Mouse (Mus musculus) lung, postnatal 0 days (tissue): Measurements from ENCODE around the gene Cep152.

Source experiments
- CTCF ChIP-seq: IDR thresholded peaks from 2 replicates; pipeline ENCODE4 v1.5.1; 2016; ENCODE audit warnings: antibody characterized with exemption, mild to moderate bottlenecking
- EP300 ChIP-seq: IDR thresholded peaks from 2 replicates; pipeline ENCODE4 v1.6.1; 2016; ENCODE audit warnings: antibody characterized with exemption, mild to moderate bottlenecking, control low read depth

DNA sequence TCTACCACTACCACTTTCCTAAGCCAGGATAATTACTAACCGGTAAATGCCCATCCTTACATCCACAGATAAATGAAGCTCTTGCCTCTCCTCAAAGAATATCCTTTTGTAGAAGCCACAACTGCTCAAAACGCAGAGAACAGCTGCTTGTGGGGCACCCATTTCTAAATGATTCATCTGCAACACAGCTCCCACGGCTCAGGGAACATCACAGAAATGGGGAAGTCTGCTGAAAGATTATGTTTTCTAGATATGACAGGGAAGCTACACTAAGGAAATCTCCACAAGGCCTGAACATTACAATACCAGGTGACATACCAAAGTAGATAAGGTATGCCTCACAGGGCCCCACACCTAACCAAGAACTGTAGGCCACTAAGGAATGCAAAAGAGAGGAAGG, 49.1 kb downstream of the Cep152 start:
- TF ChIP-seq CTCF: no peak
- no peak for TF ChIP-seq EP300
